Mouse (Mus musculus): ENCODE data around the gene Proser1. TPM values are rescaled to one million over a fixed set of nuclear protein-coding genes. Genes with fewer than 3 reads are reported as not detected.
A peak's percentile ranks its signal among the peaks of the same experiment; 100 is the strongest.

Gene Proser1
- polyA plus RNA-seq, 1 experiment, result 6.5 TPM

DNA sequence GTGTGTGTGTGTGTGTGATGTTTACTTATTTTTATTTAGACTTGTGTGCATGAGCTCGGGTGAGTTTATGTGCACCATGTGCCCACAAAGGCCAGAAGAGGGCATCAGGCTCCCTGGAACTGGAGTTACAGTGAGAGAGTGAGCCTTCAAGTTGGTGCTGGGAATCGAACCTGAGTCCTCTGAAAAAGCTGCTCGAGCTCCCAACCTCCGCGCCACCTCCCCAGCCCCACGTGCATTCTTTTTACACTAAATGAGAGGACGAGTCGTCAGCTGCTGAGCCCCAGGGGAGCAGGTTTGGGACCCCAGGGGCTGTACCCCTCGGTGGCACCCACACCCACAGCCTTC, 793 bp upstream of the Proser1 start:
- Histone ChIP-seq H3ac (ENCODE audit: control insufficient read depth, insufficient read length) (no peak overlapping the region), H3K4me3 (peak overlapping the region; percentile 93), H3K79me2 (ENCODE audit: control insufficient read depth, insufficient read depth) (peaks cover 58% of the 10 kb centered on the region), H3K4me2 (ENCODE audit: low read depth) (peak overlapping the region; percentile 85), H3K27me3 (ENCODE audit: control insufficient read depth, insufficient read depth, insufficient read length) (no peaks in the 10 kb centered on the region), H3K36me3 (ENCODE audit: control insufficient read depth, insufficient read depth) (no peaks in the 10 kb centered on the region)
- TF ChIP-seq REST (IDR thresholded peaks at IDR 0.05; ENCODE audit: insufficient read depth, insufficient read length) (no peak), E2F4 (IDR thresholded peaks at IDR 0.05; ENCODE audit: insufficient read depth) (no peak), USF1 (IDR thresholded peaks at IDR 0.05; ENCODE audit: low read depth) (no peak), POLR2A (IDR thresholded peaks at IDR 0.05; ENCODE audit: insufficient read length, low read depth) (no peak), POLR2AphosphoS2 (IDR thresholded peaks at IDR 0.05; ENCODE audit: insufficient read length, low read depth) (no peak), CEBPB (IDR thresholded peaks at IDR 0.05; ENCODE audit: insufficient read depth, poor library complexity, severe bottlenecking) (no peak), MYOD1 (IDR thresholded peaks at IDR 0.05; ENCODE audit: control insufficient read depth in 1 of 3, insufficient read length in 2 of 3, low read depth in 2 of 3) (no peak), SRF (IDR thresholded peaks at IDR 0.05; ENCODE audit: control insufficient read depth, insufficient read length, low read depth) (no peak), MAX (IDR thresholded peaks at IDR 0.05; ENCODE audit: low read depth) (no peak), TCF12 (IDR thresholded peaks at IDR 0.05; ENCODE audit: insufficient read depth, poor library complexity, severe bottlenecking) (no peak), TCF3 (IDR thresholded peaks at IDR 0.05; ENCODE audit: insufficient read length, low read depth) (no peak), MYOG (IDR thresholded peaks at IDR 0.05; ENCODE audit: control insufficient read depth in 1 of 3, insufficient read depth in 1 of 3, insufficient read length in 2 of 3, low read depth in 2 of 3) (no peak)

DNA sequence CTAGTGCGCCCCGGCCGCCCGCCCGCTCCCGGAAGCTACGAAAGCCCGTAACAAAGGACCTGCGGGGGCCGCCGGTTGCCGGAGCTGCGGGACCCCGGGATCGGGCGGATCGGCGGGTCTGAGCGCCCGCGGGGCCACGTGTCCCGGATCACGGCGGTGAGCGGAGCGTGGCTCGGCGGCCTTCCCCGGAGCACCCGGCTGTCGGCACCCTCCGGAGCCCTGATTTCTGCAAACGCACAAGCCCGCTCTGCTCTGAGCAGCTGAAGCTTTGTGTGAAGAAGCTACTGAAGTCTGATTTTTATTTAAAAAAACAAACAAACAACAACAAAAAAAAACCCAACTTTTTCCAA, 274 bp downstream of the Proser1 start:
- H3K79me2 ChIP-seq (ENCODE audit: control insufficient read depth, insufficient read depth), result peaks cover 68% of the 10 kb centered on the region
- no peaks in the 10 kb centered on the region for H3K27me3 ChIP-seq (ENCODE audit: control insufficient read depth, insufficient read depth, insufficient read length)
- TF ChIP-seq MAX (IDR thresholded peaks at IDR 0.05; ENCODE audit: low read depth), result no peak
- TF ChIP-seq POLR2A (IDR thresholded peaks at IDR 0.05; ENCODE audit: insufficient read length, low read depth), result peak; percentile 33
- peak overlapping the region; percentile 93 for H3K4me3 ChIP-seq
- peak overlapping the region; percentile 21 for H3ac ChIP-seq (ENCODE audit: control insufficient read depth, insufficient read length)
- peak overlapping the region; percentile 89 for H3K4me2 ChIP-seq (ENCODE audit: low read depth)
- no peaks in the 10 kb centered on the region for H3K36me3 ChIP-seq (ENCODE audit: control insufficient read depth, insufficient read depth)

DNA sequence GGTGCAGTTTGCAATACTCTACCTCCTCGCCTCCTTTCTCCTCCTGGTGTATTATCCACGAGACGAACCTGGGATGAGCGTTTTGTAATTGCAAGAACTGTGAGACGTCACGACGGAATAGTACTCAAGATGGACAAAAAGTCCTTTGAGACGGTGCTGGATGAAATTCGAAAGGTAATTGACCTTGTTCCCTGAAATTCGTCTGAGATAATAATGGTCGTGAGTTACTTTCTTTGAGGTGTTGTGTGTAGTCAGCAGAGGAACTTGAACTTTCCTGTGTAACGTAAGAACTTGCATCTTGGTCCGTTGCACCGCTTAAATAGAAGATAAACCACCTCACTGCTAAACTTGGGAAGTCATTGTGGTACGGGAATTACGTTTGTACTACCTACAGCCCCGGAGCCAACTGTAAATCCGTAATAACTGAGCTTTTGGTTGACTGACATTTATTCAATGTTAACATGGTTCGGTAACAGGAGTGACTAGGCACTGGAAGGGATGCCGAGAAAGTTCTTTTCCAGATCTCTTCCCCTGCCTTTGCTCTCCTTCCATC, 756 bp downstream of the Proser1 start:
- H3K36me3 ChIP-seq (ENCODE audit: control insufficient read depth, insufficient read depth), result no peaks in the 10 kb centered on the region
- H3K4me3 ChIP-seq, result peak overlapping the region; percentile 93
- peak overlapping the region; percentile 89 for H3K4me2 ChIP-seq (ENCODE audit: low read depth)
- peaks cover 73% of the 10 kb centered on the region for H3K79me2 ChIP-seq (ENCODE audit: control insufficient read depth, insufficient read depth)
- peak overlapping the region; percentile 21 for H3ac ChIP-seq (ENCODE audit: control insufficient read depth, insufficient read length)
- TF ChIP-seq E2F4 (IDR thresholded peaks at IDR 0.05; ENCODE audit: insufficient read depth) (no peak), REST (IDR thresholded peaks at IDR 0.05; ENCODE audit: insufficient read depth, insufficient read length) (no peak), POLR2AphosphoS2 (IDR thresholded peaks at IDR 0.05; ENCODE audit: insufficient read length, low read depth) (no peak), TCF12 (IDR thresholded peaks at IDR 0.05; ENCODE audit: insufficient read depth, poor library complexity, severe bottlenecking) (no peak), SRF (IDR thresholded peaks at IDR 0.05; ENCODE audit: control insufficient read depth, insufficient read length, low read depth) (no peak), USF1 (IDR thresholded peaks at IDR 0.05; ENCODE audit: low read depth) (no peak), TCF3 (IDR thresholded peaks at IDR 0.05; ENCODE audit: insufficient read length, low read depth) (no peak)
- no peaks in the 10 kb centered on the region for H3K27me3 ChIP-seq (ENCODE audit: control insufficient read depth, insufficient read depth, insufficient read length)

DNA sequence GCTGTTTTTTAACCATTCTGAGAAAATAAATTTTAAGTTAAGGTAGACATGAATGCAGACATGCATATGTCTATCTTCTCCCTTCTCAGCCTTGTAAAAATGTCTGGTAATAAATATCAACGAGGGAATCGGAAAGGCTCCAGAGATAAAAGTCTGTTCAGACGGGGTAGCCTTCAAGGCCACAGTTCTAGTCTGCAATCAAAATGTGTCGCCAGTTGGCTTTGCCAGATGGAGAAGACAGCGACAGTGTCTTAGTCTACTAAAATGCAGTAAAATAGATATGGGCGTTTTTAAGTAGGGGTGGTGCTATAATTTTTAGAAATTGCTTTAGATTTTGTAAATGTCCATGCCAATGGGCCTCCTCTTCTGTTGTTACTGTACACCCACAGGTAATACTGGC, 1.9 kb downstream of the Proser1 start:
- H3K4me2 ChIP-seq (ENCODE audit: low read depth), result peak overlapping the region; percentile 89
- TF ChIP-seq USF1 (IDR thresholded peaks at IDR 0.05; ENCODE audit: low read depth) (no peak), REST (IDR thresholded peaks at IDR 0.05; ENCODE audit: insufficient read depth, insufficient read length) (no peak), MYOD1 (IDR thresholded peaks at IDR 0.05; ENCODE audit: control insufficient read depth in 1 of 3, insufficient read length in 2 of 3, low read depth in 2 of 3) (no peak), MYOG (IDR thresholded peaks at IDR 0.05; ENCODE audit: control insufficient read depth in 1 of 3, insufficient read depth in 1 of 3, insufficient read length in 2 of 3, low read depth in 2 of 3) (no peak), CEBPB (IDR thresholded peaks at IDR 0.05; ENCODE audit: insufficient read depth, poor library complexity, severe bottlenecking) (no peak), MAX (IDR thresholded peaks at IDR 0.05; ENCODE audit: low read depth) (no peak), TCF3 (IDR thresholded peaks at IDR 0.05; ENCODE audit: insufficient read length, low read depth) (no peak), POLR2AphosphoS2 (IDR thresholded peaks at IDR 0.05; ENCODE audit: insufficient read length, low read depth) (no peak), E2F4 (IDR thresholded peaks at IDR 0.05; ENCODE audit: insufficient read depth) (no peak), TCF12 (IDR thresholded peaks at IDR 0.05; ENCODE audit: insufficient read depth, poor library complexity, severe bottlenecking) (no peak), POLR2A (IDR thresholded peaks at IDR 0.05; ENCODE audit: insufficient read length, low read depth) (no peak), SRF (IDR thresholded peaks at IDR 0.05; ENCODE audit: control insufficient read depth, insufficient read length, low read depth) (no peak)
- H3K36me3 ChIP-seq (ENCODE audit: control insufficient read depth, insufficient read depth), result no peaks in the 10 kb centered on the region
- H3K27me3 ChIP-seq (ENCODE audit: control insufficient read depth, insufficient read depth, insufficient read length), result no peaks in the 10 kb centered on the region
- H3ac ChIP-seq (ENCODE audit: control insufficient read depth, insufficient read length), result no peak overlapping the region
- H3K4me3 ChIP-seq, result peak overlapping the region; percentile 93
- H3K79me2 ChIP-seq (ENCODE audit: control insufficient read depth, insufficient read depth), result peaks cover 81% of the 10 kb centered on the region

DNA sequence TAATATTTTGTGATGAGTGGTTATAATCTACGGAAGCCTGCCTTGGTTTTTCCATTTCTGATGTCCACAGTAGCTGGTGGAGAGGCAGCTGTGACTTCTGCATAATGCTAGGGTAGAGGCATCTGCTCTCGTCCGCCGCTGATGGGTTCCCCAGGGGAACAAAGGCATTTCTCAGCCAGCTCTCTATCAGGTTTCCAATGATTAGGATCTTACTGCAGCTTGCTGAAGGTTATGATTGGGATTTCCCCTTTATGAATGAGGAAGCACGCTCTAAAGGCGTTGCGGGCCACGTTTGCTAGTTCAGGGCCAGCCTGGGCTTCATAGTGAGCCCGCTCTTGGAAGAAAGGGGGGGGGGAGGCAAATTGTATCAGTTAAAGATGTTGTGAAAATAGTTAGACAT, 3.0 kb downstream of the Proser1 start:
- TF ChIP-seq MYOG (IDR thresholded peaks at IDR 0.05; ENCODE audit: control insufficient read depth in 1 of 3, insufficient read depth in 1 of 3, insufficient read length in 2 of 3, low read depth in 2 of 3) (no peak), CEBPB (IDR thresholded peaks at IDR 0.05; ENCODE audit: insufficient read depth, poor library complexity, severe bottlenecking) (no peak), SRF (IDR thresholded peaks at IDR 0.05; ENCODE audit: control insufficient read depth, insufficient read length, low read depth) (no peak), MAX (IDR thresholded peaks at IDR 0.05; ENCODE audit: low read depth) (no peak), E2F4 (IDR thresholded peaks at IDR 0.05; ENCODE audit: insufficient read depth) (no peak), USF1 (IDR thresholded peaks at IDR 0.05; ENCODE audit: low read depth) (no peak), TCF3 (IDR thresholded peaks at IDR 0.05; ENCODE audit: insufficient read length, low read depth) (no peak)
- H3K4me2 ChIP-seq (ENCODE audit: low read depth), result no peak overlapping the region

More for the DNA sequence above, 3.0 kb downstream of the Proser1 start:
- Histone ChIP-seq H3K27me3 (ENCODE audit: control insufficient read depth, insufficient read depth, insufficient read length) (no peaks in the 10 kb centered on the region), H3K79me2 (ENCODE audit: control insufficient read depth, insufficient read depth) (peaks cover 79% of the 10 kb centered on the region), H3K36me3 (ENCODE audit: control insufficient read depth, insufficient read depth) (no peaks in the 10 kb centered on the region), H3ac (ENCODE audit: control insufficient read depth, insufficient read length) (no peak overlapping the region), H3K4me3 (no peak overlapping the region)

Measured in myocyte (in vitro differentiated cells).